Mouse (Mus musculus) hindbrain, embryonic 16.5 days (tissue): ENCODE data around the gene Nectin4. TPM values are rescaled to one million over a fixed set of nuclear protein-coding genes. Genes with fewer than 3 reads are reported as not detected.
A peak's percentile ranks its signal among the peaks of the same experiment; 100 is the strongest.

Experiments used
- ATAC-seq: fragments of 200-750 bp; cut with Nextera tagmentation; 2 replicates; pipeline ENCODE4 v1.8.0; 2017; ENCODE audit warnings: moderate TSS enrichment, moderate library complexity
- H3K27ac ChIP-seq: fragments of 300-500 bp; sonication (generic); 2 replicates; pipeline ENCODE4 v1.5.1; 2014; ENCODE audit warnings: low read depth, mild to moderate bottlenecking, control low read depth, low read length, moderate library complexity
- H3K27me3 ChIP-seq: fragments of 300-500 bp; sonication (generic); replicated peaks from 2 replicates; pipeline ENCODE4 v1.6.1; 2014; ENCODE audit warnings: low read length; ENCODE audit not compliant: control insufficient read depth, insufficient read depth
- H3K36me3 ChIP-seq: fragments of 300-500 bp; sonication (generic); 2 replicates; pipeline ENCODE4 v1.6.1; 2014; ENCODE audit warnings: mild to moderate bottlenecking, low read length, moderate library complexity, mixed read lengths; ENCODE audit not compliant: control insufficient read depth, insufficient read depth
- H3K4me1 ChIP-seq: fragments of 300-500 bp; sonication (generic); 2 replicates; pipeline ENCODE4 v1.6.1; 2014; ENCODE audit warnings: low read depth, low read length; ENCODE audit not compliant: control insufficient read depth, insufficient read depth
- H3K4me2 ChIP-seq: fragments of 300-500 bp; sonication (generic); 2 replicates; pipeline ENCODE4 v1.6.1; 2014; ENCODE audit warnings: mild to moderate bottlenecking, low read length, control low read depth, moderate library complexity
- H3K4me3 ChIP-seq: fragments of 300-500 bp; sonication (generic); 2 replicates; pipeline ENCODE4 v1.5.1; 2014; ENCODE audit warnings: mild to moderate bottlenecking, low read length, control low read depth, moderate library complexity
- H3K9ac ChIP-seq: fragments of 300-500 bp; sonication (generic); 2 replicates; pipeline ENCODE4 v1.6.1; 2014; ENCODE audit warnings: low read depth, mild to moderate bottlenecking, control low read depth, low read length, moderate library complexity
- H3K9me3 ChIP-seq: fragments of 300-500 bp; sonication (generic); 2 replicates; pipeline ENCODE4 v1.6.1; 2014; ENCODE audit warnings: mild to moderate bottlenecking, low read length, moderate library complexity; ENCODE audit not compliant: control insufficient read depth
- WGBS: fragments of 180-500 bp; shearing (Covaris S2); extraction: QIAGEN DNeasy Blood & Tissue Kit; methylation state at CpG from one replicate; pipeline ENCODE4 v1.1.7; 2014; 5-methylcytosine and 5-hydroxymethylcytosine counted together
- polyA plus RNA-seq: library from polyadenylated mRNA; unstranded; fragments of >200 nt; fragmentation: Nextera tagmentation; extraction: Ambion mirVana; gene quantifications from 2 replicates; pipeline ENCODE4 v1.2.1, GENCODE M21; 2015

The Nectin4 gene
- polyA plus RNA-seq, 1 experiment from 2014 or later, result 4.7 TPM

- no peak overlapping the region for H3K9ac ChIP-seq
- H3K27me3 ChIP-seq, result peaks cover 7% of the 10 kb centered on the region
- H3K9me3 ChIP-seq, result no peaks in the 10 kb centered on the region
- H3K27ac ChIP-seq, result no peak overlapping the region
- peaks cover 27% of the 10 kb centered on the region for H3K36me3 ChIP-seq
- H3K4me3 ChIP-seq, result no peak overlapping the region
- ATAC-seq, result no peak
- H3K4me1 ChIP-seq, result peaks cover 18% of the 10 kb centered on the region
- 66% methylated on average over 8 of the region's 8 CpGs for WGBS
- peak overlapping the region; percentile 72 for H3K4me2 ChIP-seq
Observed at GRCm38 (mm10) chr1:171413608-171414007, 43.7 kb downstream of the Nectin4 start.

GRCm38 (mm10) chr1:171418660-171419059 lies 48.8 kb downstream of the Nectin4 start, which contains the start of gene Tstd1:
Gene Tstd1, plus strand, starts transcription at chr1:171418872.
- peak within 1 kb of the TSS; percentile 19; the same call in 1 of the 2 replicates for H3K9ac ChIP-seq
- WGBS, result 90% methylated on average over 5 of the region's 5 CpGs
- H3K27me3 ChIP-seq, result no peaks in the 10 kb centered on the region
- ATAC-seq, result no peak; the same call in 1 of the 2 replicates
- H3K4me2 ChIP-seq, result no peak within 1 kb of the TSS
- no peak within 1 kb of the TSS for H3K4me3 ChIP-seq
- H3K9me3 ChIP-seq, result no peaks in the 10 kb centered on the region
- H3K4me1 ChIP-seq, result peaks cover 6% of the 10 kb centered on the region
- peaks cover 34% of the 10 kb centered on the region for H3K36me3 ChIP-seq
- H3K27ac ChIP-seq, result 0 out of 2 replicates have a peak within 1 kb of the TSS, but pooled peaks have one; percentile 44

- Histone ChIP-seq H3K4me3 (no peak overlapping the region), H3K27ac (0 out of 2 replicates have a peak overlapping the region, but pooled peaks have one; percentile 44), H3K4me2 (no peak overlapping the region), H3K36me3 (peaks cover 34% of the 10 kb centered on the region), H3K9ac (peak overlapping the region; percentile 19; the same call in 1 of the 2 replicates), H3K27me3 (no peaks in the 10 kb centered on the region), H3K4me1 (peaks cover under 1% of the 10 kb centered on the region), H3K9me3 (no peaks in the 10 kb centered on the region)
- 45% methylated on average over 12 of the region's 12 CpGs for WGBS
- ATAC-seq, result peak; percentile 66
Observed at GRCm38 (mm10) chr1:171419291-171419882, 49.5 kb downstream of the Nectin4 start.

GRCm38 (mm10) chr1:171419905-171420304 lies 50.0 kb downstream of the Nectin4 start:
- no peaks in the 10 kb centered on the region for H3K27me3 ChIP-seq
- peaks cover 34% of the 10 kb centered on the region for H3K36me3 ChIP-seq
- H3K4me3 ChIP-seq, result no peak overlapping the region
- 0 out of 2 replicates have a peak overlapping the region, but pooled peaks have one; percentile 44 for H3K27ac ChIP-seq
- no peak overlapping the region for H3K4me2 ChIP-seq
- no peaks in the 10 kb centered on the region for H3K9me3 ChIP-seq
- peak; percentile 40 for ATAC-seq
- H3K4me1 ChIP-seq, result no peaks in the 10 kb centered on the region
- 61% methylated on average over 5 of the region's 5 CpGs for WGBS
- no peak overlapping the region for H3K9ac ChIP-seq

GRCm38 (mm10) chr1:171422504-171423095 lies 52.7 kb downstream of the Nectin4 start:
- peaks cover 14% of the 10 kb centered on the region for H3K36me3 ChIP-seq
- H3K4me3 ChIP-seq, result no peak overlapping the region
- H3K27me3 ChIP-seq, result no peaks in the 10 kb centered on the region
- H3K9ac ChIP-seq, result no peak overlapping the region
- H3K27ac ChIP-seq, result no peak overlapping the region
- H3K9me3 ChIP-seq, result no peaks in the 10 kb centered on the region
- 88% methylated on average over 8 of the region's 8 CpGs for WGBS
- H3K4me1 ChIP-seq, result no peaks in the 10 kb centered on the region
- ATAC-seq, result no peak
- no peak overlapping the region for H3K4me2 ChIP-seq

GRCm38 (mm10) chr1:171424638-171425037 lies 54.7 kb downstream of the Nectin4 start:
- WGBS, result 76% methylated on average over 5 of the region's 5 CpGs

GRCm38 (mm10) chr1:171425126-171425525 lies 55.2 kb downstream of the Nectin4 start:
- Histone ChIP-seq H3K4me2 (no peak overlapping the region), H3K27me3 (no peaks in the 10 kb centered on the region), H3K4me3 (no peak overlapping the region), H3K27ac (no peak overlapping the region), H3K36me3 (no peaks in the 10 kb centered on the region; the same call in 1 of the 2 replicates), H3K9ac (no peak overlapping the region), H3K4me1 (no peaks in the 10 kb centered on the region), H3K9me3 (0 out of 2 replicates have a peak, but pooled peaks cover 3% of the 10 kb centered on the region)
- WGBS, result 72% methylated on average over 4 of the region's 4 CpGs
- ATAC-seq, result no peak

More at GRCm38 (mm10) chr1:171424638-171425037, 54.7 kb downstream of the Nectin4 start:
- no peaks in the 10 kb centered on the region for H3K4me1 ChIP-seq
- no peak for ATAC-seq
- no peaks in the 10 kb centered on the region for H3K27me3 ChIP-seq
- H3K9me3 ChIP-seq, result 0 out of 2 replicates have a peak, but pooled peaks cover 3% of the 10 kb centered on the region
- no peak overlapping the region for H3K9ac ChIP-seq
- H3K36me3 ChIP-seq, result peaks cover 2% of the 10 kb centered on the region; the same call in 1 of the 2 replicates
- H3K27ac ChIP-seq, result no peak overlapping the region
- no peak overlapping the region for H3K4me3 ChIP-seq
- H3K4me2 ChIP-seq, result no peak overlapping the region

- 78% methylated on average over 5 of the region's 5 CpGs for WGBS
- no peak overlapping the region for H3K4me3 ChIP-seq
- peaks cover 8% of the 10 kb centered on the region for H3K27me3 ChIP-seq
- H3K9ac ChIP-seq, result no peak overlapping the region
- 0 out of 2 replicates have a peak, but pooled peaks cover 3% of the 10 kb centered on the region for H3K9me3 ChIP-seq
- H3K4me2 ChIP-seq, result no peak overlapping the region
- H3K4me1 ChIP-seq, result peaks cover under 1% of the 10 kb centered on the region; the same call in 1 of the 2 replicates
- H3K36me3 ChIP-seq, result no peaks in the 10 kb centered on the region
- no peak for ATAC-seq
- H3K27ac ChIP-seq, result no peak overlapping the region
Observed at GRCm38 (mm10) chr1:171432158-171432557, 62.3 kb downstream of the Nectin4 start.

GRCm38 (mm10) chr1:171435288-171435814 lies 65.5 kb downstream of the Nectin4 start:
- Histone ChIP-seq H3K9ac (no peak overlapping the region), H3K4me2 (no peak overlapping the region), H3K36me3 (no peaks in the 10 kb centered on the region), H3K27me3 (peaks cover 20% of the 10 kb centered on the region), H3K9me3 (no peaks in the 10 kb centered on the region), H3K27ac (no peak overlapping the region), H3K4me1 (peaks cover 7% of the 10 kb centered on the region; the same call in 1 of the 2 replicates), H3K4me3 (no peak overlapping the region)
- WGBS, result 49% methylated on average over 7 of the region's 7 CpGs
- ATAC-seq, result no peak
